Mouse (Mus musculus): ENCODE measurements around the gene Shc1. TPM values are rescaled to one million over a fixed set of nuclear protein-coding genes. Genes with fewer than 3 reads are reported as not detected.

Shc1 gene
- polyA plus RNA-seq, 1 experiment from 2014 or later = 43.5 TPM

- peaks cover 16% of the 10 kb centered on the region for H3K4me1 ChIP-seq
- H3K4me3 ChIP-seq = no peak overlapping the region
- no peaks in the 10 kb centered on the region for H3K36me3 ChIP-seq
- H3K27me3 ChIP-seq = peaks cover 11% of the 10 kb centered on the region
- no peak for ATAC-seq (ENCODE audit: low FRiP score, low read depth)
- no peak overlapping the region for H3K4me2 ChIP-seq (replicated peaks)
- no peak overlapping the region for H3K9ac ChIP-seq (replicated peaks)
- no peaks in the 10 kb centered on the region for H3K9me3 ChIP-seq
- H3K27ac ChIP-seq (replicated peaks) = no peak overlapping the region
- WGBS = 91% methylated on average over 5 of the region's 5 CpGs
Measured at GRCm38 (mm10) chr3:89383651-89384255, 34.5 kb upstream of the Shc1 start.

- Histone ChIP-seq H3K4me3 (no peak overlapping the region), H3K9me3 (no peaks in the 10 kb centered on the region), H3K36me3 (no peaks in the 10 kb centered on the region), H3K4me2 (replicated peaks) (no peak overlapping the region), H3K9ac (replicated peaks) (no peak overlapping the region), H3K4me1 (peaks cover 12% of the 10 kb centered on the region; the same call in 1 of the 2 replicates), H3K27ac (replicated peaks) (no peak overlapping the region; the same call in 1 of the 2 replicates), H3K27me3 (peaks cover 11% of the 10 kb centered on the region)
- WGBS = 47% methylated on average over 12 of the region's 12 CpGs
- 0 out of 2 replicates have a peak, but pooled peaks have one; percentile 39 for ATAC-seq (ENCODE audit: low FRiP score, low read depth)
Measured at GRCm38 (mm10) chr3:89384331-89385076, 33.7 kb upstream of the Shc1 start.

GRCm38 (mm10) chr3:89385451-89385850 lies 32.8 kb upstream of the Shc1 start:
- Histone ChIP-seq H3K4me3 (no peak overlapping the region), H3K36me3 (no peaks in the 10 kb centered on the region), H3K9ac (replicated peaks) (no peak overlapping the region), H3K4me2 (replicated peaks) (no peak overlapping the region), H3K4me1 (peaks cover 17% of the 10 kb centered on the region), H3K9me3 (no peaks in the 10 kb centered on the region), H3K27ac (replicated peaks) (no peak overlapping the region), H3K27me3 (peaks cover 14% of the 10 kb centered on the region)
- WGBS = 36% methylated on average over 11 of the region's 11 CpGs
- no peak for ATAC-seq (ENCODE audit: low FRiP score, low read depth)

- Histone ChIP-seq H3K4me2 (replicated peaks) (no peak overlapping the region), H3K27me3 (peaks cover 25% of the 10 kb centered on the region), H3K9ac (replicated peaks) (no peak overlapping the region), H3K9me3 (no peaks in the 10 kb centered on the region), H3K4me1 (peaks cover 30% of the 10 kb centered on the region), H3K36me3 (no peaks in the 10 kb centered on the region), H3K27ac (replicated peaks) (no peak overlapping the region), H3K4me3 (no peak overlapping the region)
- no peak for ATAC-seq (ENCODE audit: low FRiP score, low read depth)
- WGBS = 51% methylated on average over 17 of the region's 17 CpGs
Measured at GRCm38 (mm10) chr3:89386438-89387420, 31.5 kb upstream of the Shc1 start.

DNA sequence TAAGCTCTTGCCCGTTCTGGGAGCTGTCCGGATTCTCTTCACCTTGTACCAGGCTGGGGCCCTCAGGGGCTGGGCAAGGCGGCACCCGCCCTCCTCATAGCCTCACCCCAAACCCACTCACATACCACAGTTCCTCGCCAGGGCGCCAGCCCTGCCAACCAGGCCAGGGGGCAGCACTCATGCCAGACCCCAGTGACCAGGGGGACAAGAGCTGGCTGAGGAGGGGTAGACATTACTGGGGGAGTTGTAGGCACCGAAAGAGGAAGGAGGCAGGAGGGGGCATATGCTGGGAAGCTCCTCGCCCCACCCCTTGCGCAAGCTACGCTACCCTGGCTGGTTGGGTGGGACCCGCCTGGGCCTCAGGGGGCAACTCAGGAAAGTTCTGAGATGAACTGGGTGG lies 30.6 kb upstream of the Shc1 start:
- WGBS = 83% methylated on average over 11 of the region's 11 CpGs
- ATAC-seq (ENCODE audit: low FRiP score, low read depth) = no peak
- Histone ChIP-seq H3K4me1 (peaks cover 39% of the 10 kb centered on the region), H3K27ac (replicated peaks) (no peak overlapping the region), H3K4me2 (replicated peaks) (no peak overlapping the region), H3K9ac (replicated peaks) (no peak overlapping the region; the same call in 1 of the 2 replicates), H3K4me3 (no peak overlapping the region), H3K36me3 (no peaks in the 10 kb centered on the region), H3K27me3 (peaks cover 34% of the 10 kb centered on the region), H3K9me3 (no peaks in the 10 kb centered on the region)

GRCm38 (mm10) chr3:89388134-89388881 lies 29.9 kb upstream of the Shc1 start:
- no peak overlapping the region for H3K4me2 ChIP-seq (replicated peaks)
- whole genome bisulfite sequencing = 81% methylated on average over 11 of the region's 11 CpGs
- ATAC-seq (ENCODE audit: low FRiP score, low read depth) = no peak
- H3K9ac ChIP-seq (replicated peaks) = no peak overlapping the region
- no peak overlapping the region for H3K27ac ChIP-seq (replicated peaks)
- H3K36me3 ChIP-seq = no peaks in the 10 kb centered on the region
- peaks cover 46% of the 10 kb centered on the region for H3K4me1 ChIP-seq
- H3K27me3 ChIP-seq = peaks cover 40% of the 10 kb centered on the region
- H3K9me3 ChIP-seq = no peaks in the 10 kb centered on the region
- no peak overlapping the region for H3K4me3 ChIP-seq

GRCm38 (mm10) chr3:89388901-89389740 lies 29.1 kb upstream of the Shc1 start:
- no peaks in the 10 kb centered on the region for H3K9me3 ChIP-seq
- H3K27ac ChIP-seq (replicated peaks) = no peak overlapping the region
- H3K27me3 ChIP-seq = peaks cover 40% of the 10 kb centered on the region
- no peak for ATAC-seq (ENCODE audit: low FRiP score, low read depth)
- H3K4me2 ChIP-seq (replicated peaks) = no peak overlapping the region
- no peak overlapping the region for H3K4me3 ChIP-seq
- H3K36me3 ChIP-seq = no peaks in the 10 kb centered on the region
- H3K4me1 ChIP-seq = peaks cover 51% of the 10 kb centered on the region
- no peak overlapping the region for H3K9ac ChIP-seq (replicated peaks)
- 75% methylated on average over 5 of the region's 6 CpGs for WGBS

- no peak for ATAC-seq (ENCODE audit: low FRiP score, low read depth)
- Histone ChIP-seq H3K4me3 (no peak overlapping the region), H3K27me3 (peaks cover 40% of the 10 kb centered on the region), H3K9me3 (no peaks in the 10 kb centered on the region), H3K4me1 (peaks cover 51% of the 10 kb centered on the region), H3K4me2 (replicated peaks) (no peak overlapping the region), H3K27ac (replicated peaks) (no peak overlapping the region), H3K9ac (replicated peaks) (no peak overlapping the region), H3K36me3 (no peaks in the 10 kb centered on the region)
- 68% methylated on average over 3 of the region's 5 CpGs for WGBS
Measured at GRCm38 (mm10) chr3:89390111-89390515, 28.1 kb upstream of the Shc1 start.

DNA sequence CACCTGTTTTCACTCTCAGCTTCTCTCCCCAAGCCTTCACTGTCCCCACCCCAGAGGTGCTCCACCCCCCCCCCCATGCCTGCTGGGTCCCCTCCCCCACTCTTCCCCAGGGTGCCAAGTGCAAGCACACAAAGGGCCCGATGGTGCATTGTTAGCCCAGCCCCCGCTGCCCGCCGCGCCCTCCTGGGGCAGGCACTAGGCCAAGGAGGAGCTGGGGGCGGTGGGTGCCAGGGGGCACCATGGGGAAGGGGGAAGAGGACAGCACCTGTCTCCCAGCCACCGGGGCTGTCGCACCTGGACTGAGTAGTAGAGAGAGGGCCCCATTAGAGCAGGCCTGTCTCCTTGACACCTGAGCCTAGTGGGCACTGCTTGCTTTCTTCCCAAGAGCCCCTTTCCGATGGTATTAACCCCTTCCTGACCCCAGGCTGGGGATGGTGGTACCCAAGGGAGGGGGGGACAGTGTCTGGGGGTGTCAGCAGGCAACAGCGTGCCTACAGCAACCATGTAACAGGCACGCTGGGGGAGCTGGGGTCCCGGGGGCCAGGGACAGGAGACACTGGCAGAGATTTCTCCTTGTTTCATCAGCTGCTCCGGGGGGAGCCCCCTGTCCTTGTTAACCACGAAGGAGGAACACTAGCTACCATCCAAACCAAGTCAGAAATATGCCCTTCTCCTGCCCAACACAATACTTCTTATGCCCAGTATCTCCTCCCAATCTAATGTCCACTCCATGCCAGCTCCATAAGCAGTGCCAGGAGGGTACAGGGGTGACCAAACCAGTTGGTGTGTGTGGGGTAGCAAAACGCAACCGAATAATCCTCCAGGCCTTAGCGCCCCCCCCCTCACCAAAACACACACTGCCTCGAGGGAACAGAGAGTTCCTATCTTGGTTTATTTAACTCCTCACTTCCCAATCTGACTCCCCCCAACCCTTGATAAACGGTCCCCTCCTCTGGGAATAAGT lies 27.3 kb upstream of the Shc1 start:
- Histone ChIP-seq H3K36me3 (no peaks in the 10 kb centered on the region), H3K9ac (replicated peaks) (peak overlapping the region; percentile 65; the same call in 1 of the 2 replicates), H3K27ac (replicated peaks) (no peak overlapping the region), H3K9me3 (no peaks in the 10 kb centered on the region), H3K4me2 (replicated peaks) (peak overlapping the region; percentile 100), H3K4me3 (peak overlapping the region; percentile 58), H3K4me1 (peaks cover 59% of the 10 kb centered on the region), H3K27me3 (peaks cover 46% of the 10 kb centered on the region)
- no peak for ATAC-seq (ENCODE audit: low FRiP score, low read depth)
- 15% methylated on average over 19 of the region's 19 CpGs for WGBS
